Mouse (Mus musculus) embryonic facial prominence, embryonic 15.5 days (tissue): ENCODE results near the gene Itgb8. TPM values are rescaled to one million over a fixed set of nuclear protein-coding genes. Genes with fewer than 3 reads are reported as not detected.

Experiments used
- ATAC-seq: fragments of 200-750 bp; cut with Nextera tagmentation; 2 replicates; pipeline ENCODE4 v1.8.0; 2017; ENCODE audit warnings: low read depth, moderate TSS enrichment; ENCODE audit not compliant: insufficient number of reproducible peaks, low FRiP score, low TSS enrichment
- H3K27ac ChIP-seq: fragments of 300-500 bp; sonication (generic); replicated peaks from 2 replicates; pipeline ENCODE4 v1.5.1; 2015; ENCODE audit warnings: mild to moderate bottlenecking, inconsistent platforms
- H3K27me3 ChIP-seq: fragments of 300-500 bp; sonication (generic); 2 replicates; pipeline ENCODE4 v1.6.1; 2015; ENCODE audit warnings: inconsistent platforms
- H3K36me3 ChIP-seq: fragments of 300-500 bp; sonication (generic); 2 replicates; pipeline ENCODE4 v1.6.1; 2015; ENCODE audit warnings: mild to moderate bottlenecking, inconsistent platforms
- H3K4me1 ChIP-seq: fragments of 300-500 bp; sonication (generic); 2 replicates; pipeline ENCODE4 v1.6.1; 2015; ENCODE audit warnings: inconsistent platforms
- H3K4me2 ChIP-seq: fragments of 300-500 bp; sonication (generic); replicated peaks from 2 replicates; pipeline ENCODE4 v1.6.1; 2015; ENCODE audit warnings: mild to moderate bottlenecking, inconsistent platforms
- H3K4me3 ChIP-seq: fragments of 300-500 bp; sonication (generic); replicated peaks from 2 replicates; pipeline ENCODE4 v1.5.1; 2015; ENCODE audit warnings: mild to moderate bottlenecking, inconsistent platforms
- H3K9ac ChIP-seq: fragments of 300-500 bp; sonication (generic); 2 replicates; pipeline ENCODE4 v1.6.1; 2015; ENCODE audit warnings: inconsistent platforms
- H3K9me3 ChIP-seq: fragments of 300-500 bp; sonication (generic); replicated peaks from 2 replicates; pipeline ENCODE4 v1.6.1; 2016; ENCODE audit warnings: inconsistent platforms
- WGBS: fragments of 180-500 bp; shearing (Covaris S2); methylation state at CpG from one replicate; pipeline ENCODE4 v1.1.7; 2015; 5-methylcytosine and 5-hydroxymethylcytosine counted together
- polyA plus RNA-seq: library from polyadenylated mRNA; unstranded; fragments of >200 nt; fragmentation: Nextera tagmentation; extraction: Ambion mirVana; gene quantifications from 2 replicates; pipeline ENCODE4 v1.2.1, GENCODE M21; 2015

Itgb8 gene
- polyA plus RNA-seq, 1 experiment from 2014 or later = 3.6 TPM

DNA sequence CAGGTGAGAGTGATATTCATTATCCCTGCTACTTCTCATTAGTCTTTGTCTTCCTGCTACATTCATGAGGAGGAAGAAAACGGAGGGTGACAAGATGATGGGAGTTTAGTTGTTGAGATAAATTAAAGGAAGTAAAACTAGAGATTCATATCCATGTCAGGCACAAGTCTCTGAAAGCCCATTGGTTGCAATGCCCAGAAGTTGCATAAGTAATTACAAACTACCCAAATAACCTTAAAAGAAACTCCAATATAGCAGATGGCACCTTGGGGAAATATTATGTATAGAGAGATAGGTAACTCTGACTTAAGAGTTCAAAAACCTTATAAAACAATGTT lies 31.2 kb downstream of the Itgb8 start:
- H3K9me3 ChIP-seq = no peaks in the 10 kb centered on the region
- H3K27me3 ChIP-seq = no peaks in the 10 kb centered on the region
- no peaks in the 10 kb centered on the region for H3K36me3 ChIP-seq
- no peak for ATAC-seq
- 78% methylated on average over 1 of the region's 1 CpGs for WGBS
- H3K27ac ChIP-seq = no peak overlapping the region
- no peaks in the 10 kb centered on the region for H3K4me1 ChIP-seq
- no peak overlapping the region for H3K4me3 ChIP-seq
- no peak overlapping the region for H3K4me2 ChIP-seq
- no peak overlapping the region for H3K9ac ChIP-seq

DNA sequence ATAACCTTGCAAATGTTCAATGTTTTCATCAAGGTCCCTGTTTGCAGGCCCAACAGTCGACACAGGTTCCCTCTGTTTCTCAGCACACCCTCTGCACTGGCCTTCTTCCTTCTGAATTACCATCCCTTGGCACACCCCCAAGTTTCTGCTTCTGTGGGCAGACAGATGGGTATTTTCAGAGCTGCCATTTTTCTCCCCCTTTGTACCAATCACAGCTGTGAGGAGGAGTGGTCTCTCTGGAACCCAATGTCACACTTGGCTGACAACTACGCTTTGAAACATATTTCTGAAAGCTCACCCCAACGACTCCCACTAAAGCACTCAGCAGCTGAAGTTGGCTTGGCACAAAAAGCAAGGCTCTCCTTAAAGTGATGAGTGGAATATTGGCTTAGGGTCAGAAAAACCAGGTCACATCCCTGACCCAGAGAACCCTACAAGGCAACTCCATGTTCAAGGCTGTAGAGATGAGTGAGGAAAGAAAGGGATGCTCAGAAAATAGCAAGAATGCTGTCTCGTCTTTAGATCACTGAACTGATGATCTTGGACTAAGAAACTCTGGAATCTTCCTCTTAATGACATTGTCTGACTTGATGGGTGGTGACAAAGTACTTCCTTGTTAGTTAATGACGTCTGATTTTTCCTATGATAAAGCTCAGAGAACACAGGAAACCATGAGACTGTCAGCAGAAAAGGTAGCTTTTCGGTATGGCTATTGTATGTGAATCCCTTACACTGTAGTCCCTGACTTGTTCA lies 31.7 kb downstream of the Itgb8 start:
- WGBS = 66% methylated on average over 6 of the region's 6 CpGs
- no peak for ATAC-seq

DNA sequence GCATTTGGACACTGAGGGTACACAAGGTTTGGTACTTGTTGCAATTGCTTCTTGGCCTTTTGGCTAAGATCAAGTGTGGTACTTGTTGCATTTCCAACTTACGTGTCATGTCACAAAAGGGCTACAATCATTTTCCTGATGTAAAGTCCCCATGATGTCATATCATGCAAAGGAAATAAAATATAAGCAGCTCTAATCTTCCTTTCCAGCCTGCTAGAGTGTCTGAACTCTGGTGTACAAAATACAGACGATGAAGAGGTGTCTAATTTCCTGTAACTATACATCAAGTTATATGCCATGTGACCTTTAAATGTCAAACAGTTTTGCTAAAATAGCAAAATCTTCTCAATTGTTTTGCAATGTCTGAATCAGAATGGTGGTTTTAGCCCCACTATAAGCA lies 34.2 kb downstream of the Itgb8 start:
- Histone ChIP-seq H3K4me2 (no peak overlapping the region), H3K27ac (no peak overlapping the region), H3K9me3 (no peaks in the 10 kb centered on the region), H3K36me3 (no peaks in the 10 kb centered on the region), H3K9ac (no peak overlapping the region), H3K27me3 (no peaks in the 10 kb centered on the region), H3K4me1 (no peaks in the 10 kb centered on the region), H3K4me3 (no peak overlapping the region)
- 75% methylated on average over 2 of the region's 2 CpGs for WGBS
- no peak for ATAC-seq

More for the DNA sequence above, 31.7 kb downstream of the Itgb8 start:
- H3K9me3 ChIP-seq = no peaks in the 10 kb centered on the region
- H3K4me3 ChIP-seq = no peak overlapping the region
- no peaks in the 10 kb centered on the region for H3K4me1 ChIP-seq
- H3K27me3 ChIP-seq = no peaks in the 10 kb centered on the region
- H3K27ac ChIP-seq = no peak overlapping the region
- no peak overlapping the region for H3K4me2 ChIP-seq
- no peaks in the 10 kb centered on the region for H3K36me3 ChIP-seq
- H3K9ac ChIP-seq = no peak overlapping the region

DNA sequence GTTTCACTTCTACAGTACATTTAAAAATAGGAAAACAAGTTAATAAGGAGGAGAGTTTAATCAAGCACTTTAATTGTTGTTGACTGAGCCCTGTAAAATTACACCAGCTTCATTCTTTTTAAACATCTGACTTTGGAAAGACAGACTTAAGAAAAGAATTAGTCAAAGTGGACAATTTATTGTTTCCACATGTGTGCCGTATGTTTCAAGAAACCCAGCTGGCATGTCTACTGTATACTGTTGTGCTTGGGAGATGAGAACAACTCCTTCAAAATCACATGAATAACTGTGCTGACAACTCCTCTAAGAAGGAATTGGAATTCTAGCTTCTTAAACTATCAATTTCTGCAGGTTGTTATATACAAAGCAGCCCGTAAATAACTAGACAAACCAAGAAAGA lies 35.8 kb downstream of the Itgb8 start:
- ATAC-seq = no peak
- H3K27me3 ChIP-seq = no peaks in the 10 kb centered on the region
- H3K27ac ChIP-seq = no peak overlapping the region
- H3K9ac ChIP-seq = no peak overlapping the region
- no peaks in the 10 kb centered on the region for H3K9me3 ChIP-seq
- 48% methylated on average over 2 of the region's 2 CpGs for WGBS
- no peaks in the 10 kb centered on the region for H3K36me3 ChIP-seq
- H3K4me2 ChIP-seq = no peak overlapping the region
- no peaks in the 10 kb centered on the region for H3K4me1 ChIP-seq
- H3K4me3 ChIP-seq = no peak overlapping the region

DNA sequence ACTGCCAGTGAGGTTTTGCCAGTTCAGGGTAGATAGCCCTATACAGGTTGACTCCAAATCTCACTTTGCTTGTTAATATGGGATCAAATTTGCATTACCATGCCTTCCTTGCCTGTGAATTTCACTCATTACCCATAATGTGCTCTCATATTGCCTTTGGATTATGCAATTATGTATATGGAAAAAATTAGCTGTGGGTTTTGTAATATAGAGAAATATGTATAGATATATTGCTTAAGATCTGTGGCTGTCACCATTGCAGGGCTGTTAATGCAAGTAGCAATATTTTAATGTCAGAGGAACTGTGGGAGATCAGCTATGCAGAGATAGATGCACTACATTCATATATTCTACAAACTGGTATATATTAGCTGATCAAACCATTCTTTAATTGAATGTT lies 43.5 kb downstream of the Itgb8 start:
- Histone ChIP-seq H3K4me1 (no peaks in the 10 kb centered on the region), H3K4me3 (no peak overlapping the region), H3K36me3 (no peaks in the 10 kb centered on the region), H3K4me2 (no peak overlapping the region), H3K27me3 (no peaks in the 10 kb centered on the region), H3K9me3 (no peaks in the 10 kb centered on the region), H3K27ac (no peak overlapping the region), H3K9ac (no peak overlapping the region)
- ATAC-seq = no peak

DNA sequence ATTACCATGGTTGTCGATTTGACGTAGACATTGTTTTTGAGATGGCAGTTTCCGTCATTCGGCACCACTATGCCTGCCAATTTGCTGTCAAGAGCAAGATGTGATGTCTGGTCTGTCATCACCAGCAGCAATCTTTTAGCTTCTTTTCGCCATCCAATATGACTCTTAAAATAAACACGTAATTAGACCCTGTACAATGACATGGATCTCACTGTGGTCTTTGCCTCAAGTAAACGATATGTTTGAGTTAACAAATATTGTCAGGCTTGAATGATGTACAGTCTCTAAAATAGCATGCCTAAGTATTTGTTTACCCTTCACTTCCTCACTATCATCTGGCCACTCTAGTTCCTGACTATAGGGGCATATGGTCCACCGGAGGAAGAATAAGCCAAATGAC lies 48.8 kb downstream of the Itgb8 start:
- Histone ChIP-seq H3K27me3 (no peaks in the 10 kb centered on the region), H3K9ac (no peak overlapping the region), H3K4me3 (no peak overlapping the region), H3K36me3 (no peaks in the 10 kb centered on the region), H3K4me1 (no peaks in the 10 kb centered on the region), H3K27ac (no peak overlapping the region), H3K9me3 (no peaks in the 10 kb centered on the region), H3K4me2 (no peak overlapping the region)
- ATAC-seq = no peak
- WGBS = 67% methylated on average over 8 of the region's 8 CpGs

DNA sequence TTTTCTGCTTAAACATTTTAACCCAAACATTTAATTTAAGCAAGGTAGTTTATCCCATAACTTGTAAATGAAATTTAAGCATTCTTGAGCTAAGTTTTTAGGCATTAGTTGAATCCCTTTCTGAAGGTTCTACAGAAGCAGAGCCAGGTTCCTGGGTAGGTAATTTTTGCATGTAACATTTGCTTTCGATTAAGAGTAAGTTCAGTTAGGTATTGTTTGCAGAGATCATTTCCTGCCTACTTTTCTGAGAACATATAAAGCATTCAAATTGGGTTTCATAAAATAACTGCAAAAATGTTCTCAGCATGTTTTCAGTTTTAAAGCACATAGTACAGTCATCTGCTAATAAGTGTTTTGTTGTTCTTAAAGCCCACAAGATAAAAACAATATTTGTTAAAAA lies 53.2 kb downstream of the Itgb8 start:
- Histone ChIP-seq H3K9me3 (no peaks in the 10 kb centered on the region), H3K9ac (no peak overlapping the region), H3K4me3 (no peak overlapping the region), H3K4me1 (no peaks in the 10 kb centered on the region), H3K36me3 (no peaks in the 10 kb centered on the region), H3K4me2 (no peak overlapping the region), H3K27ac (no peak overlapping the region), H3K27me3 (no peaks in the 10 kb centered on the region)
- 49% methylated on average over 1 of the region's 1 CpGs for WGBS
- ATAC-seq = no peak

DNA sequence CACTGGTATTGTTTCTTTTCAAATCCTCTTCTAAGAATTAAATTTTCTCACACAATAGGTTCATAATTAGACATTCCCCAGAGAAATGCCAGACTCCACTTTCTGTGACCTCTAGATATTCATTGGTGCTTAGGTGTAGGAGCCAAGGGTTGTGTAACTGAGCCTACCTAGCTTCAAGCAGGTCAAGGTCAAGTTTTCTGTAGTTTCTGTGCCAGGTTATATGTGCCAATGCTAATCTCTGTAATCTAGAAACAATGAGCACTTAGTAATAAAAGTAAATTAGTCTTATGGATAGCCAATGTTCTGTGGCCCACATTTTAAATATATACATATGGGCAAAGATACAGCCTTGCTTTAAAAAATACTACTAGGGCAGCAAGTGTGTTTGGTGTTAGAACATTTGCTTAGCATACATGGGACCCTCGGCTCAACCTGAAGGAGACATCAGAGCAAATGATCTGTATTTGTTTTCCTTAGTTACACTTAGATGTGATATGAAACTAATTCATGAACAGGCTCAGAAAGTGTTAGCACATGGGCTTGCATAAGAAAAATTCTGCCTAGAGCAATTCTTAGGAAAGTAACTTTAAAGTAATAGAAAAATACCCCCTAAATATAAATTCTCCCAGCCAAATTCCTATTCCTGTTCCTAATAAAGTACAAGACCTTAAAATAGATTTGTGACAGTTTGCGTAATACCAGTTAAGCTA lies 56.2 kb downstream of the Itgb8 start:
- Histone ChIP-seq H3K4me1 (no peaks in the 10 kb centered on the region), H3K9ac (no peak overlapping the region), H3K36me3 (no peaks in the 10 kb centered on the region), H3K27ac (no peak overlapping the region), H3K4me2 (no peak overlapping the region), H3K4me3 (no peak overlapping the region), H3K9me3 (no peaks in the 10 kb centered on the region), H3K27me3 (no peaks in the 10 kb centered on the region)
- 49% methylated on average over 2 of the region's 2 CpGs for WGBS
- no peak for ATAC-seq

DNA sequence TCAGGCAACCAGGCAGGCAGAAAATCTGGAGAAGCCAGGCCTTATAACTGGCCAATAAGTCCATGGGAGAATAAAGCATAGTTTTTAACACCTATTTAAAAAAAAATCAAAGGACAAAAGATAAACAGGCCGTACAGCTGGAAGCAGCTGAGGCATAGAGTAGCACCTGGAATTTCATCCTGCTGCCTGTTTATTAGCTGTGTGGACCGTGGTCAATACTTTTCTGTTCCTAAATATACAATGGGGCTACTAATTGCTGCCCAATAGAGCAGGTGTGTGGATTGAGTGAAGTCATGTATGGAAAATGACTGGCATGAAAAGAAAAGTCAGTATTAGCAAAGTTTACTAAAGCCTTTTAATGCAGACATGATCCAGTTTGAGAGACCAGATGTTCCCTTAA lies 62.6 kb downstream of the Itgb8 start:
- no peak overlapping the region for H3K4me2 ChIP-seq
- ATAC-seq = no peak

DNA sequence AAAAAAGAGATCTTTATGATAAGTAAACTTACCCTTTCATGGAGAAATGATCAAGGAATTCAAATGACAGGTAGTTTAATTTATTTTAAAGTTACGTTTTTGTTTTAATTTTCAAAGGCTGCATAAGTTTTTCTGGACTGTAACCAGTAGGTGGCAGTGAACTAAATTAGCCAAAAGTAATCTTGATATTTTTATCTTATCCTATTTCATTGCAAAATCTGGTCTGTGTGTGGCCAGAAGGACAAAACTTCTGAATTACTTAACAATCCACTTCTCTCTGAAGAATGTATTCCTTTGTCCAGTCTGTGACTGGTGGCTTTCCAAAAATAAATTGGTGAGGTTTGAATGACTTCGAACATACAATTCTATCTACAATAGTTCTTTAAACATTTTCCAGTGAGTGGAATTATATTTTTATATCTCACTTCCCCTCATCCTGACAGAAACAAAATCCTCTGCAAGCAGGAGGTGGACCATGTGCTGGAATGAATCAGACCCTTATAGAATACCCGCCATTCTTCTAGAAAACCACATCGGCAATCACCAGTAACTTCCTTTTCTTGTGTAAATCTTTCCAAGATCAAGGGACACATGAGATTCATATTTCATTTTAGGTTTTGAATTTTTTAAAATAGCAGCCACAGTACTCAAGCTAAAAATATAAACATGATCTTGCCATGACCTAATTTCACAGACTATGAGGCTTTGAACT lies 68.6 kb downstream of the Itgb8 start:
- H3K9me3 ChIP-seq = no peaks in the 10 kb centered on the region
- H3K27me3 ChIP-seq = no peaks in the 10 kb centered on the region
- no peak overlapping the region for H3K4me3 ChIP-seq
- ATAC-seq = no peak
- no peaks in the 10 kb centered on the region for H3K4me1 ChIP-seq
- H3K27ac ChIP-seq = no peak overlapping the region
- H3K36me3 ChIP-seq = no peaks in the 10 kb centered on the region
- no peak overlapping the region for H3K9ac ChIP-seq
- H3K4me2 ChIP-seq = no peak overlapping the region
- 67% methylated on average over 4 of the region's 4 CpGs for WGBS

More for the DNA sequence above, 62.6 kb downstream of the Itgb8 start:
- Histone ChIP-seq H3K27me3 (no peaks in the 10 kb centered on the region), H3K4me3 (no peak overlapping the region), H3K4me1 (no peaks in the 10 kb centered on the region), H3K27ac (no peak overlapping the region), H3K9me3 (no peaks in the 10 kb centered on the region), H3K36me3 (no peaks in the 10 kb centered on the region), H3K9ac (no peak overlapping the region)
- WGBS = 75% methylated on average over 2 of the region's 2 CpGs

DNA sequence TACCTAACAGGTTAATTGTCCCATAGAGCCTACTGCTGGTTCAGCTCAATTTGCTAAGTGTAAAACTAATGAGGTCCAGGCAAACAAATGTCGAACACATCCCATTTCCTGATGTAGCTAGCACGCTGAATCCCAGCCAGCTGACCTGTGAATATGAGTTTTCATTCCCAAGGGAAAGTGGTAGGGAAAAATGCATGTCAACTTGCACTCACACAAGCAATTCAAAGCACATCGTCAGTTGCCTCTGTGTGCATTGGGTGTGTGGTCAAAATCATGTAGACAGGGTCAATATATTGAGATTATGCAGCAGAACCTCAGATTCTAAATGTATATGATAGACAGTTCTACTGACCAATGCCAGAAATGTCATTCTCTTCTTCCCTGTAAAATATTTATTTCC lies 69.5 kb downstream of the Itgb8 start:
- H3K27me3 ChIP-seq = no peaks in the 10 kb centered on the region
- H3K27ac ChIP-seq = no peak overlapping the region
- H3K4me1 ChIP-seq = no peaks in the 10 kb centered on the region
- no peaks in the 10 kb centered on the region for H3K36me3 ChIP-seq
- no peak for ATAC-seq
- no peak overlapping the region for H3K9ac ChIP-seq
- H3K4me3 ChIP-seq = no peak overlapping the region
- H3K4me2 ChIP-seq = no peak overlapping the region
- WGBS = 53% methylated on average over 3 of the region's 3 CpGs
- no peaks in the 10 kb centered on the region for H3K9me3 ChIP-seq
